Mouse (Mus musculus): ENCODE measurements at regions not wholly inside any gene's neighbourhood (a gene's known extent, or its start where the extent isn't known, plus 50 kb on each side); places are given as distances from the start of the nearest gene placed in this dataset.
"Not testable (repeated sequence)": the region's sequence is repeated elsewhere in the genome, so short reads cannot be mapped to it uniquely, and the experiment has no call there.

DNA sequence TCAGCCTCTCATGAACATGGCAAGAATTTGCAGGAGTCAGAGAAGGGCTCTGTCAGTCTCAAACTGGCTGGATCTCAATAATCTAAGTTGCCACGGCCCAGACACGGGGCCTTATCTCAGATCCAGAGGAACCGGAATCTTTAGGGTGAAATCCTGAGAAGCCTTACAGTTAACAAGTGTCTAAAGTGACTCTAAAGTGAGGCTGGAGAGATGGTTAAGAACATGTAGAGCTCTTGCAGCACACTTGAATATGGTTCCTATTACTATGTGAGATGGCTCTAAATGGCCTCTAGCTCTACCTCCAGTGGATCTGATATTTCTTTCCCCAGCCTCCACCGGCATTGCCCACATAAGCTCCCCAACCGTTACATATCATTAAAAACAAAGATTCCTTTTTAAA lies 157.8 kb upstream of the Mpdz start:
- no peak for DNase-seq (ENCODE audit: low spot score)

DNA sequence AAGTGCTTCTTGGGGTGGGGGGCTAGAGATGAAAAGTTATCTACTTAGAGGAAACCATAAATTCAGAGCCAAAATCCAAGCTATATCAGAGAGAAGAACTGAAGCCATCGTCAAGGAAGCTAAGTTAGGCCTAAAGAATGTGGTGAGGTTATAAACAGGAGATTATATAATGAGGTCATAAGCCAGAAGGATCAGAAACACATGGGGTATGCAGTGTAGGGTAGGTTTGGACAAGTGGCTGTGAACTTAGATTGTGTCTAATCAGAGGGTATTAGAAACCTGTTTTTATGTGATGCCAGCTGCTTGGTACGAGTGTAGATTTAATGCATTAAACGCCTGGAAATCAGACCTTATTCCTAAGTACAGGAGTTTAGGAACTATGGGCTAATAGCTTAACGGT lies 154.8 kb upstream of the Mpdz start:
- no peak for DNase-seq (ENCODE audit: low spot score)

DNA sequence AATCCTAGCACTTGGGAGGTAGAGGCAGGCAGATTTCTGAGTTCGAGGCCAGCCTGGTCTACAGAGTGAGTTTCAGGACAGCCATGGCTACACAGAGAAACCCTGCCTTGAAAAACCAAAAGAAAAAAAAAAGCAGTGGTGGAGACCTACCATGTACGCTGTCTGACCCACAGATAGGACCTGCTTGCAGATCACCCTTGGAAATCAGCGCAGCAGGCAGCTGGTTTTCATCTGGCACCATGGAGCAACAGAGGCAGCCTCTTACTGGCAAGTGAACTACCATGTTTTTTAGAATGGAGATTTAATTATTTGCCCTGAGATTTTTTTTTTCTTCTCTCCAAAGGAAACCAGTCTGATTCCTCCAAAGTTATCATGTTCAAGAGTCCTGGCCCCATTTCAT lies 150.8 kb upstream of the Mpdz start:
- DNase-seq (ENCODE audit: low spot score), result not testable (repeated sequence)

DNA sequence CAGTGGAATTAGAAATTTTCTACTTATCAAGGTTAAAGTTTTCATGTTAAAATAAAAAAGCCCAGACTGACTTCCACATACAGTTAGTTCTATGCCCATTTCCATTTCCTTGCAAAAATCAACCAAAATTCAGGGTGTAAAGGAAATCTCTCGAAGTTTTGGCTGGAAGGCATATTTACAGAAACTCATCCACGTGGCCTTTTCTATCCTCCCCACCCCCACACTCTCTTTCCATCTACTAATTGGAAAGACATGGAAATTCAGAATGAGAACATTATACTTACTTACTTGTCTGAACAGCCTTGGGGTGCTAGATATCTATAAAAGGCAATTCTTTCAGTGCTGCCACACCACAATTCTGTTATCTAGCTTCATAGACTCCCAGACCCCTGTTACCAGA lies 139.9 kb upstream of the Mpdz start:
- no peak for DNase-seq (ENCODE audit: low spot score)

DNA sequence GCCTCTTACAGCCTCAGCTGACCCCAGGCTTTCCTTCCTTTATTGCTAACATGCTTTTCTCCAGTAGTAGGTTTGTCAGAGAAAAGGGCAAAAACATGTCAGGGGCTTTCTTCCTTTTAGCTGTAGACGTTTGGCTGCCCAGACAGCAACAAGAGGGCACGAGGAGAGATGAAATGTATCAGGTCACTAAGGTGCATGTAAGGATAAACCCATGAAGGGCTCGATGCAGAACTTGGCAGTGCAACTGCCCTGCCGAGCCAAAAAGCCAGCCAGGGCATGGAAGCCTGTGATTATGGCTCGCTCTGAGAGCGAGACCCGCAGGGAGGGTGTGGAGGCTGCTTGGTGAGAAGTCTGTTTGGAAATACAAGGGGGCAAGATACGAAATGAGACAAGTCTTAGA lies 137.9 kb upstream of the Mpdz start:
- DNase-seq (ENCODE audit: low spot score), result peak; percentile 66

DNA sequence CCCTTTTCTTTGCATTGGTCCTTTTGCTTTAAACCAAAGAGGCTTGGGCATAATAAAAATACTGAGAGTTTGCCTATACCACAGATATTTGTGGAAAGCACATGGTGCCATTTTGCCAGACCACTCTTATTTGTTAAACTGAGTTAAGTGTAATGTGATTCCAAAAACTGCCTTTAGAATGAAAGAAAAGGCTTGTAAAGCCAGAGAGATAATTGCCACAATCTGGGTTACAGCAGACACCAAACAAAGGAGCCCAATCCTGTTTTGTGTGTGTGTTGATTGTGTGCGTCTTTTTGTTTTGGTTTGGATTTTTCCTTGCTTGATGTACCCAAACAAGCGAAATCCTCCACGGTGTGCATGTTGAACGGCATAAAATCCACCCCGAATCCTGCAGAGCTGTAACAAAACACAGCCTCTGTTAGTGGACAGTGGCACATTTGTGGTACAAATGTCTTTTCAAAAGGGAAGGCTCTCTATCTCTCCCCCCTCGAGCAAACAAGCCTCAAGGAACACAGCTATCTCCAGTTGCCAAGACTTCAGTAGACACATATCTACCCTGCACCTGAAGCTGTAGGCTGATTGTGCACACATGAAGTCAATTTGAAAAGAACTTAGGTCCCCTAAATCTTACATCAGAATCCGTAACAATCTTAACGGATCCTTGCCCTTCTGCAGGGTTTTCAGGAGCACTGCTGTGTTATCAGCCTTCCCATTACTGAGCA lies 136.9 kb upstream of the Mpdz start:
- DNase-seq (ENCODE audit: low spot score), result no peak

DNA sequence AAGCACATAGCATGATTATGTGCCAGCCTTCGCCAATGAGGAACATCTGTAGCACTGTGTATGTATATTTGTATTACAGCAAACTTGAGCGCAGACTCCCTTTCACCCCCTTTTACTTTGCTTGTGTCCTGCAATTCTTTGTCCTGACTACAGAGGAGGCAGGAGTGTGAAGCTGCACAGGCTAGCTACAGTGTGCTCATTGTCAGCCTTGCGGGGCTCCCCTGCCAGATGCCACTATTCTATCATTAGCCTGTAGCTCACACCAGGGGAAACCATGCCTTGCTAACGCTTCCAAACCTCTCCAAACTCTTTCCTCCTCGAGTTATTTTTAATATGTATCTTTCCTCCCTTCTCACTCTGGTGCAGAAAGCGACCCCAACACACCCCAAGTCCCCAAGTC lies 136.4 kb upstream of the Mpdz start:
- DNase-seq (ENCODE audit: low spot score), result no peak

DNA sequence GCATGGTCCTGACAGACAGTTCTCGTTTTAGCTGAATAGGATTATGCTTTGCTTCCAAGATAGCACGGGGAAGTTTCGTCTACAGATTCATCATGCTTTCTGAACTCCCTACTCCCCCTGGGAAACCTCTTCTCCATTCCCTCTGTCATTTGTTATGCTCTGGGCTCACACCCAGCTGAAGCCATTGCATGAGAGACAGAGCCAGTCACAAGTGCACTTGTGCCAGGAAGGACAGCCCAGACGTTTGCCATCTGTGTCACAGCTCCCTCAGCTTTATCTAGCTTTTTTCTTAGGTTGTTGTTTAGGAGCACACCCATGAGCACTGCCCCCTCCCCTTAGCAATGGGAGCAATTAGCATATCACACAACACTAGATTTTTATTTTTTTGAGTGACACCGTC lies 131.2 kb upstream of the Mpdz start:
- peak; percentile 53 for DNase-seq (ENCODE audit: low spot score)

DNA sequence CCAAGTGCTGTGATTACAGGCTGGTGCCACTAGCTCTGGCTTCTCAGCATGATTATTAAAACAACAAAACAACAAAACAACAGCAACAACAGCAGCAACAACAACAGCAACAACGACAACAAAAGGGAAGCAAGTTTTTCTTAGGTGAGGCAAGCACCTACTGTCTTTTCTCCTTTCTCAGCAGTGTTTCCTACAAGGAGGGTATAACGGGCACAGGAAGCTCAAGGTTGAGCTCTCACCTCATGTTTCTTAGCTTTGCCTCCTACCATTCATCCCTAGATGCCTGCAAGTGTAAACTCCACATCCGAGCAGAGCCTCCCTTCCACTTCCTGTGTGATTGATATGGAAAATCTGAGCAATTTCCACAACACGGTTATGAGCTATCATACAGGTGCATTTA lies 128.1 kb upstream of the Mpdz start:
- DNase-seq (ENCODE audit: low spot score), result no peak

DNA sequence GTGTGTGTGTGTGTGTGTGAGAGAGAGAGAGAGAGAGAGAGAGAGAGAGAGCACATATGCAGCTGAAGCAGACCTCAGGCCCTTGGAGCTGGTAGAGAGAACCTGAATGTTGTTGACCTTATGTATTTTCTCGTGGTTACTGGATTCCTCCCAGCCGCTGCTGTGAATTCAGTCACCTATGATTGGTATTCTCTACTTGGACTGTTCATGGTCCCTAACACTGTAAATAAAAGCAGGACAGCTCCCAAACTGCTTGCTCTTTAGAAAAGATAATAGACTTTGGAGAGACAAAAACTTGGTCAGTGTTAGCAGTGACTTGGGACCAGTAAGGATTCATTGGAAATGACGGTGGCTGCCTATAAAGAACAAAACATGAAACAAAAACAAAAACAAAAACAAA lies 126.9 kb upstream of the Mpdz start:
- no peak for DNase-seq (ENCODE audit: low spot score)

DNA sequence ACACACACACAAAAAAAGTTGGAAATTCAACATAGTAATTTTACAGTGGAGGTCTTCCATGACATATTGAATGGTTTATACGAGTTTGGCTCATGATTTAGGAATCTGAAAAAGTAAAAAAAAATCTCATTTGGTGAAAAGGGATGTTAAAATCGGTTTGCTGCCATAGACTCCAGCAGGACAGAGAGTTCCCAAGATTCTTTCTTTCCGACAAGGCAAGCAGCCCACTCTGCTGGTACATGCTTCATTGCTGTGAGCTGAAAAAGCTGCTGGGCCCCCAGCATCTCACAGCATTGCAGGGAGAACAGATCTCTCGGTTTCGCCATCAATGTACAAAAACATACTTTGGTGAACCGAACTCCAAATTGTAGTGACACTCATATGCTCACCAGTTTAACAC lies 125.8 kb upstream of the Mpdz start:
- no peak for DNase-seq (ENCODE audit: low spot score)

DNA sequence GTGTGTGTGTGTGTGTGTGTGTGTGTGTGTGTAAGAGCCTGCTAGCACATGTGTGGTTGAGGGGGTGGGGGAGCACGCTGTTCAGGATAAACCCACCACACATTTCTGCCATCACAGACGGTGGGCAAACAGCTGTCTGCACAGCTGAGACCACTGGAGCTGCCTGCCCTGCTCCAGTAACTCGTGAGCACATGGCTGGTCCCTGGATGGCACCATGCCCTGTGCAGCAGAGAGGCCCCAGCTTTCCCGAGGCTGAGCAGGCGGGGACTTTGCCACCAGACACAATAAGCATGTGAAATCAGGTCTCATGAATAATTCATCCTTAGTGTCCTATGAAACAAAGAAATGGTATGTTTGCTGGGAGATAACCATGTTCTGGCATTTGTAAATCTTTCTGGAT lies 125.3 kb upstream of the Mpdz start:
- DNase-seq (ENCODE audit: low spot score), result no peak

DNA sequence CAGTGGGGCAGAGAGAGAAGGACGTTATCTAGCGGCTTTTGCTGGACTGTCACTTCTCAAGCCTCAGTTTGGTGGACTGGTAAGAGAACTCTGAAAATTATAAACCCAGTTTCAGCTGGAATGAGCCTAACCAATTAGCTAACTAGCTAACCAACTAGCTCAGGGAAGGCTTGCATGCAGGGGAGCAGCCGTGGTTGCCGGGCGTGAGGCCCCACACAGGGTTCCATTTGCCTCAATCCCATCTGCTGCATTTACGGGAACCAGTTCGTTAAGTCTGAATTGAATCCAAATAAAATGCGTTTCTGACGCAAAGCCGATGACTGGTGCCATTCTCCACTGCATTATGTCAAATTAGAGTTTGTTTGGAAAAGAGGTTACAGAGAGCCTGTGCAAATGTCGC lies 123.9 kb upstream of the Mpdz start:
- DNase-seq (ENCODE audit: low spot score), result no peak

DNA sequence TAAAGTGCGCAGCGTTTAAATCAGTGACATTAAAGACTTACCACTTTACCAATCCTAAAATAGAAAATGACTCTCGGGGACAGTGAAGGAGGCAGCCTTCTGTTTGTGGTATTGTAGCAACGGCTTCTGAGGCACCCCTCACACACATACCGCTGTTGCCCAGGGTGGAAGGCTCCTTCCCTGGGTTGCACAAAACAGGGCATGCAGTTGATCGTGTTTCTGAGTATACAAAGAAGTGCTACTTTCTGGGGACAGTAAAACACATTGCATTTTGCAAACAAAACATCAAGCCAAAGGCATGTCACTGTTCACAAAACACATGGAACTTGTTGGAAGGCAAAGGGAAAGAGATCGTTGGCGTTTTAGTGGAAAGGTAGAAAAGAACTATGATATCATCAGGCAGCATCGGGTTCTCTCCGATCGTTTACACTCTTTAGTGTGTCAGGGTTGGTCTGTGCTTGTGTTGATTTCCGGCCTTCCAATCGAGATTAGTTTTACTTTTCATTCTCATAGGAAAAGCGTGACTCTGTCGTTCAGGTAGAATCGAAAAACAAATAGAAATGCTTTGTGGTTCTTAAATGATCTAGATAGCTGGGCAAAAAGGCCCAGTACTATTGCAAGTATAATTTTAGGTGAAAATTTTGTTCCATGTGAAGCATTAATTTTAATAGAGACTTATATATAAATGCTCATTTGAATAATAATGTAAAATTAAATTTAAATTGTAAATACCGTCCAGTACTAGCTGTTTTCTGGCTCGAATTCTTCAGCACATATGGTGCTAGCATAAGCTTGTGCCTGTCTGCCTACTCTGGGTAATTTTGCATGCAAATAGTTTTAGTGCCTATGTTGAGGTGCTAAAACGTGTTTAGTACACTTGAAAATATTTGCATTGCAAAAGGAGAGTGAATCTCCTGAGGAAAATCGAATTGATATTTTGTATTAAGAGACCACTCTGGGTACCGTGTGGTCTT lies 123.1 kb upstream of the Mpdz start:
- DNase-seq (ENCODE audit: low spot score), result no peak

DNA sequence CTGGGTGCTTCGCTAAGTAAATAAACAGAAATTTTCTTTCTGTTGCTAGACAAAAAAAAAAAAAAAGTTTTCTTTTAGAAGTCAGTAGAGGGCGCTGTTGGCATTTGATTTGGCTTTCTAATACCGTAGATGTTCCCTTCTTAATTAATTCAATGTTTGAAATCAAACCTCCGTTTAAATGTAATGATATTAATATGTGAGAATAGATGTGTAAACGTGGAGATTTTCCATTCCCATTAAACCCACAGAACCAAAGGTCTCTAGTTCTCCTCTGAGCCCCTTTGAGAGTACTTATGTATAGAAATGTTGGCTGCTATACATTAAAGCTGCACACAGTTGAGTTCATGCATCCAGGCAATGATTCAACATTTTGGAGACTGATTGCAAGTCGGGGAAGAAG lies 121.8 kb upstream of the Mpdz start:
- DNase-seq (ENCODE audit: low spot score), result peak; percentile 24

DNA sequence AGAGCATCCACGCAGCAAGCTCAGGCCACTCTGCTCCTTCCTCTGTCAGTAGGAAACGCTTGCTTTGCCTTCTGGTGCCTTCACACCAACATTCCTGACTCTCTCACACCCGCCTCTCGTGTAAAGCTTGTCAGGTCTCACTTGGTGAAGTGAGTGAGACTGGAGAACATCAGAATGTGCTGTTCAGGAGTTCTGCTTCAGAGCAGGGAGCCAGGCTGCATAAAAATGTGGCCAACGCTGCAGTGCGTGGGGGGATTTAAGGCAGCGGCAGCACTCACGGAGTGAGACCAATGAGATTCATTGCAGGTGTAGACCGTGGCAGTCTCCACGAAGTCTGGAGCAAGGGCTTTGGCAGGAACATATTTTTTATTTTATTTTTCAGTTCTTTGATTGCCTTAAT lies 121.0 kb upstream of the Mpdz start:
- no peak for DNase-seq (ENCODE audit: low spot score)

DNA sequence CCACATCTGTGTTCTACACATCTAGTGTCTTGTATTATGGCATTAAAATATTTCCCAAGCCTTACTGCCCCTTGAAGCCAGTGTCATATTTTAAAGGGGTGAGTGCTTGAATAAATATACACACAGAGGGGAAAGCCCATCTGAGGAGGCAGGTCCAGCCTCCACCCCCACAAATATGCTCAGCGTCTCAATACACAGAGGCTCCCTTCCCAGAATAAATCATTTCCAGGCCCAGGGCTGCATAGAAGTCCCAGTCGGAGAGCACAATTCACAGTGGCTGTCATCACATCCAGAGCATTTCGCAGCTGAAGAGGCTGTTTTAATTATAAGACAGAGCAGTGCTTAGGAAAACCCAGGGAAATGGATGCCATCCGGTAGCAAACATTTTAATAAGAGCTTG lies 118.8 kb upstream of the Mpdz start:
- DNase-seq (ENCODE audit: low spot score), result peak; percentile 19

DNA sequence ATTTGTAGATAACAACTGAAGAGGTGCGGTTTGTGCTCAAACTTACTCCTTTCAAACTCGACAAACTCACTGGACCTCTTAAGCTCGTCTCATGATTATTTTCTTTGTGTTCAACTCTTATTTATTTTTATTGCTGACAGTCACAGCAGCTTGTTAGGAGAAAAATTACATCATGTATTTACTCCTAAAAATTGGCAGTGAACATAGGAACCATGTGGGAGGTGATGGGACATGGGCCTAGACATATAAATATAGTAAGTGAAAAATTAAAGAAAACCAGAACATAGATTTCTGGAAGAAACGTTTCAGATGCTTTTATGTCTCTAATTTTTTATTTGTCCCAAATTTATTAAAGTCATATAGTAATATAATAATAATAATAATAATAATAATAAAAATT lies 108.2 kb upstream of the Mpdz start:
- no peak for DNase-seq (ENCODE audit: low spot score)

DNA sequence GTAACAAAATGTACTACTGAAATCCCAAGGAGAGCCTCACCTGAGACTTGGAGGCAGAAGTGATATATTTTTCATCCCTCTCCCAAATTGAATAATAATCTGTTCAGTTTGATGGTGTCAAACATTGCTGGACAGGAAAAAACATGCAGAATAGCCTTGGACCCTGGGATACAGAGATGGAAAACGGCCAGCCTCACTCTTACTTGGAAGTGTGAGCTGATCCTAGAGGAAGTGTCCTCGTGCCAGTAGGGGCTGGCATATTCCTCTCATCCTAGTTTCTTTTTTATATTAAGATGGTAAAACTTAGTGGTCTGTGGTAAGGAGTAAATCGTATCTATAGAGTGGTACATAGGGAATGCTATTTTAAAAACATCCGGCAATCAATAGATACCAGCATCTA lies 107.6 kb upstream of the Mpdz start:
- DNase-seq (ENCODE audit: low spot score), result no peak

DNA sequence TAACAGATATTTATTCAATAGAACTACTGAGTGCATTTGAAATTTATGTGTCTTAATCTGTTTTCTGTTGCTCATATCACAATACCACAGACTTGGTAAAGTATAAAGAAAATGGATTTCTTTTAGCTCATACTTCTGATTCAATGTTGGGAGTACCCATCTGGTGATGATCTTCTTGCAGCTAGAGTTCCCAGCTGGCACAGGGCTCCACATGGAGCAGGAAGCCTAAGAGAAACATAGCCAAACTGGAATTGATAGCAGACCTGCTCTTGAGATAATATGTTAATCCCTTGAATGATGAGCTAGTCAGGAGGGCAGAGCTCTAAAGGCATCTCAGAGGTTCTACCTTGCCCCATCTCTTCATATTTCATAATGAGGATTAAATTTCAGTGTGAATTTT lies 97.9 kb upstream of the Mpdz start:
- no peak for DNase-seq (ENCODE audit: low spot score)

DNA sequence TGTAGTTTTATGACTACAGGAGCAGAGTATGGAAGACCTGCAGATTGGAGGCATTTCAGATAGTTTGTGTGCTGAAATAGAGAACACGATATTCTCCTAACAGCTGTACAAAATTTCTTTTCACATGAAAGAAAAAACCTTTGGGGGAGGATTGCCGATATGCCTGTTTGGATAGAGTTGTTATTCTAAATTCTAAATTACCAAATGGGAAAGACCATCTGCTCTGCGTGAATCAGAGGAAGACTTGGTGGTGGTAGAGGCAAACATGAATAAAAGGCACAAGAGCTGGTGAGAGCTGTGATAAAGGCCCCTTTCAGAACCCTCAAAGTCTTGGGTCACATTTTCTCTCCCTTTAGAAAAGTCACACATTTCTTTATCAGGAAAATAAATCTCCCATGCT lies 96.9 kb upstream of the Mpdz start:
- DNase-seq (ENCODE audit: low spot score), result no peak

DNA sequence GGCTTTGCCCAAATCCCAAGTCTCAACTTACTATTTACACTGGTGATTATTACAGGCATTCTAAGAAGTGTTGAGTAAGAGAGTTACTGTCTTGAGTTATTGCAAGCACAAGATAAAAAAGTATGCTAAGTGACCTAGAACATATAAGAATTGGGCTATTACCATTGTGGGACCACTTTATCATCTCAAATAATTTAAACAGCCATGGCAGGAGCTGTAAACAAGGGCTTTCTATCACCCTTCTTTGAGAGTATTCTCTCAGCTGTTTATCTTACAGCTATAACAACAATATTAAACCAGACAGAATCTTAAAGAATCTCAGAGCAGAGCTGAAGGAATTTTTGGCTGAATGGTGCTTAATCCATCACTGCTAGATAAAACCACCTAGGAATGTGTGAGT lies 94.2 kb upstream of the Mpdz start:
- DNase-seq (ENCODE audit: low spot score), result no peak

DNA sequence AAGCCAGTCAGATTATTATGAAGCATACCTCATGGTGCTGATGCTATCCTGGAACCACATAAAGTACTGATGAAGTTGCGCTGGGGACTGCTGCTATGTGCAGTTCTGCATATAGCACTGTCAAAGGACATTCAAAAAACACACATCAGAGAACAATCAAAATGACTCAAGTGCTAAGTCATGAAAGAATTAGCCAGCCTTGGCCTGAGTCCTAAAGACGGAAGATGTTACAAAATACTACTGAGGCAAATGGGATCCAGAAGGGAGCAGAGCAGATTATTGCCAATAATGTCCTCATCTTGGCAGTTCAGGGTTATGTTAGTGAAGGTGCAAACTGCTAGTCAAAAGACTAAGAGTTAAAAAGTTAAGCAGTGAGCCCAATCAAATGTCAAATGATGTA lies 87.9 kb upstream of the Mpdz start:
- peak; percentile 40 for DNase-seq (ENCODE audit: low spot score)
